Mouse (Mus musculus): Measurements from ENCODE around the gene Cds1. TPM values are rescaled to one million over a fixed set of nuclear protein-coding genes. Genes with fewer than 3 reads are reported as not detected.
A peak's percentile ranks its signal among the peaks of the same experiment; 100 is the strongest.

Gene Cds1
- total and polyA plus RNA-seq, 3 experiments: 3.2 to 20.9 (median 17.3) TPM

- Histone ChIP-seq H3K27ac (no peak overlapping the region), H3K4me1 (ENCODE audit: control insufficient read depth, insufficient read depth, low read length) (peaks cover 2% of the 10 kb centered on the region; the same call in 1 of the 2 replicates), H3K27me3 (ENCODE audit: control insufficient read depth, insufficient read depth, low read length) (no peaks in the 10 kb centered on the region), H3K9ac (ENCODE audit: low read depth, low read length) (no peak overlapping the region), H3K79me2 (replicated peaks; ENCODE audit: control insufficient read depth, insufficient read depth, low read length) (no peaks in the 10 kb centered on the region), H3K36me3 (ENCODE audit: control insufficient read depth, insufficient read depth, low read length) (no peaks in the 10 kb centered on the region), H3K4me3 (no peak overlapping the region)
- peak in 1 of 2 experiments; percentile 1 for DNase-seq
- intact Hi-C loops (cut with DNase I): loop anchor here (5.0 kb wide), 1 partner anchor 305 kb away; no protein-coding TSS in a partner anchor
- 50% methylated on average over 5 of the region's 5 CpGs for WGBS
- TF ChIP-seq CTCF (IDR thresholded peaks at IDR 0.05) (no peak), POLR2A (IDR thresholded peaks at IDR 0.05; ENCODE audit: insufficient read depth, low read depth, low read length) (no peak), EP300 (IDR thresholded peaks at IDR 0.05; ENCODE audit: insufficient read depth, low read depth, low read length) (no peak)
Measured at GRCm38 (mm10) chr5:101767086-101767485, 2.2 kb downstream of the Cds1 start.

- 80% methylated on average over 6 of the region's 6 CpGs for WGBS
- intact Hi-C loops (cut with DNase I): loop anchor here (5.0 kb wide), 1 partner anchor 305 kb away; no protein-coding TSS in a partner anchor
- Histone ChIP-seq H3K4me3 (no peak overlapping the region), H3K27ac (no peak overlapping the region), H3K36me3 (ENCODE audit: control insufficient read depth, insufficient read depth, low read length) (no peaks in the 10 kb centered on the region), H3K27me3 (ENCODE audit: control insufficient read depth, insufficient read depth, low read length) (no peaks in the 10 kb centered on the region), H3K9ac (ENCODE audit: low read depth, low read length) (no peak overlapping the region), H3K4me1 (ENCODE audit: control insufficient read depth, insufficient read depth, low read length) (peaks cover 2% of the 10 kb centered on the region; the same call in 1 of the 2 replicates), H3K79me2 (replicated peaks; ENCODE audit: control insufficient read depth, insufficient read depth, low read length) (no peaks in the 10 kb centered on the region)
- no peak for TF ChIP-seq POLR2A (IDR thresholded peaks at IDR 0.05; ENCODE audit: insufficient read depth, low read depth, low read length)
- TF ChIP-seq CTCF (IDR thresholded peaks at IDR 0.05): no peak
- TF ChIP-seq EP300 (IDR thresholded peaks at IDR 0.05; ENCODE audit: insufficient read depth, low read depth, low read length): no peak
- DNase-seq: peak in 1 of 2 experiments; percentile 1
Measured at GRCm38 (mm10) chr5:101767486-101767885, 2.6 kb downstream of the Cds1 start.

- no peak for TF ChIP-seq POLR2A (IDR thresholded peaks at IDR 0.05; ENCODE audit: insufficient read depth, low read depth, low read length)
- no peak for TF ChIP-seq CTCF (IDR thresholded peaks at IDR 0.05)
- TF ChIP-seq EP300 (IDR thresholded peaks at IDR 0.05; ENCODE audit: insufficient read depth, low read depth, low read length): no peak
- Histone ChIP-seq H3K27me3 (ENCODE audit: control insufficient read depth, insufficient read depth, low read length) (no peaks in the 10 kb centered on the region), H3K4me1 (ENCODE audit: control insufficient read depth, insufficient read depth, low read length) (peaks cover 2% of the 10 kb centered on the region; the same call in 1 of the 2 replicates), H3K9ac (ENCODE audit: low read depth, low read length) (no peak overlapping the region), H3K4me3 (no peak overlapping the region), H3K79me2 (replicated peaks; ENCODE audit: control insufficient read depth, insufficient read depth, low read length) (no peaks in the 10 kb centered on the region), H3K36me3 (ENCODE audit: control insufficient read depth, insufficient read depth, low read length) (no peaks in the 10 kb centered on the region), H3K27ac (no peak overlapping the region)
- WGBS: 90% methylated on average over 7 of the region's 7 CpGs
- DNase-seq: peak in 1 of 2 experiments; percentile 1
- intact Hi-C loops (cut with DNase I): loop anchor here (5.0 kb wide), 1 partner anchor 304 kb away; no protein-coding TSS in a partner anchor
Measured at GRCm38 (mm10) chr5:101768558-101768957, 3.6 kb downstream of the Cds1 start.

- intact Hi-C loops (cut with DNase I): no loop called here
- no peak overlapping the region for H3K27ac ChIP-seq
- no peaks in the 10 kb centered on the region for H3K79me2 ChIP-seq (replicated peaks; ENCODE audit: control insufficient read depth, insufficient read depth, low read length)
- H3K4me3 ChIP-seq: no peak overlapping the region
- no peaks in the 10 kb centered on the region for H3K27me3 ChIP-seq (ENCODE audit: control insufficient read depth, insufficient read depth, low read length)
- WGBS: 73% methylated on average over 9 of the region's 9 CpGs
- no peak overlapping the region for H3K9ac ChIP-seq (ENCODE audit: low read depth, low read length)
- TF ChIP-seq EP300 (IDR thresholded peaks at IDR 0.05; ENCODE audit: insufficient read depth, low read depth, low read length) (no peak), POLR2A (IDR thresholded peaks at IDR 0.05; ENCODE audit: insufficient read depth, low read depth, low read length) (no peak), CTCF (IDR thresholded peaks at IDR 0.05) (no peak)
- DNase-seq: no peak
- H3K4me1 ChIP-seq (ENCODE audit: control insufficient read depth, insufficient read depth, low read length): no peaks in the 10 kb centered on the region
- H3K36me3 ChIP-seq (ENCODE audit: control insufficient read depth, insufficient read depth, low read length): no peaks in the 10 kb centered on the region
Measured at GRCm38 (mm10) chr5:101772621-101773020, 7.7 kb downstream of the Cds1 start.

GRCm38 (mm10) chr5:101775262-101775661 is 10.3 kb downstream of the Cds1 start:
- Histone ChIP-seq H3K4me1 (ENCODE audit: control insufficient read depth, insufficient read depth, low read length) (no peaks in the 10 kb centered on the region), H3K4me3 (no peak overlapping the region), H3K9ac (ENCODE audit: low read depth, low read length) (no peak overlapping the region), H3K27ac (no peak overlapping the region), H3K27me3 (ENCODE audit: control insufficient read depth, insufficient read depth, low read length) (no peaks in the 10 kb centered on the region), H3K79me2 (replicated peaks; ENCODE audit: control insufficient read depth, insufficient read depth, low read length) (no peaks in the 10 kb centered on the region), H3K36me3 (ENCODE audit: control insufficient read depth, insufficient read depth, low read length) (no peaks in the 10 kb centered on the region)
- intact Hi-C loops (cut with DNase I): no loop called here
- TF ChIP-seq POLR2A (IDR thresholded peaks at IDR 0.05; ENCODE audit: insufficient read depth, low read depth, low read length) (no peak), EP300 (IDR thresholded peaks at IDR 0.05; ENCODE audit: insufficient read depth, low read depth, low read length) (no peak), CTCF (IDR thresholded peaks at IDR 0.05) (no peak)
- WGBS: 86% methylated on average over 8 of the region's 8 CpGs
- no peak for DNase-seq

GRCm38 (mm10) chr5:101776528-101776927 is 11.6 kb downstream of the Cds1 start:
- no peaks in the 10 kb centered on the region for H3K36me3 ChIP-seq (ENCODE audit: control insufficient read depth, insufficient read depth, low read length)
- TF ChIP-seq EP300 (IDR thresholded peaks at IDR 0.05; ENCODE audit: insufficient read depth, low read depth, low read length) (no peak), POLR2A (IDR thresholded peaks at IDR 0.05; ENCODE audit: insufficient read depth, low read depth, low read length) (no peak), CTCF (IDR thresholded peaks at IDR 0.05) (no peak)
- no peak overlapping the region for H3K4me3 ChIP-seq
- intact Hi-C loops (cut with DNase I): no loop called here
- no peaks in the 10 kb centered on the region for H3K79me2 ChIP-seq (replicated peaks; ENCODE audit: control insufficient read depth, insufficient read depth, low read length)
- H3K4me1 ChIP-seq (ENCODE audit: control insufficient read depth, insufficient read depth, low read length): no peaks in the 10 kb centered on the region
- H3K27me3 ChIP-seq (ENCODE audit: control insufficient read depth, insufficient read depth, low read length): no peaks in the 10 kb centered on the region
- DNase-seq: no peak
- WGBS: 83% methylated on average over 8 of the region's 8 CpGs
- H3K27ac ChIP-seq: no peak overlapping the region
- H3K9ac ChIP-seq (ENCODE audit: low read depth, low read length): no peak overlapping the region

All from heart, adult 2 months (tissue).